Mouse (Mus musculus): ENCODE data around the gene Traf3ip3.

DNA sequence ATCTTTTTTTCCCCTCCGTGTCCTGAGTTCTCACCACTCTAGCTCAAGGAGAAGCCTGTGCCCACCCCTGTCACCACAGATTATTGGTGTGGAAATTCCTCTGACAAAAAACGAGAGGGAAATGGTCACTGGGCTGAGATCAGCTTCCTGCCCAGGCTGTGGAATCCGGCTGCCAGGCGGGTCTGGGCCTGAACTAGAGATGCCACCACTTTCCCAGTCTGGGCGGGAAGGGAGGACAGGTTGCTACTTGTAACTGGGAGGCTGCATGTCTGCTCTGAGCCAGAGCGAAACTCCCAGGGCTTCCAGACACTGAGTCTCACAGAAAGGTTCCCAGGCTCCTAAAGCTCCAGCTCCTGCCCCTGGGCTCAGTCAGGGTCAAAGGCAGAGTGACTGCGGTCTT is 60.4 kb downstream of the Traf3ip3 start:
- no peak for TF ChIP-seq CTCF (conservative IDR thresholded peaks at IDR 0.05 in 1 of 2, IDR thresholded peaks at IDR 0.05 in 1 of 2; ENCODE audit: low read depth in 2 of 2, low read length in 2 of 2)
- peak; percentile 94 for TF ChIP-seq TCF12 (IDR thresholded peaks at IDR 0.05; ENCODE audit: low read depth, low read length)
- peak; percentile 35; the same call in 1 of the 2 replicates for TF ChIP-seq HCFC1 (IDR thresholded peaks at IDR 0.05; ENCODE audit: low read depth, low read length)
- TF ChIP-seq POLR2A (IDR thresholded peaks at IDR 0.05; ENCODE audit: low read depth, low read length) = no peak; the same call in 1 of the 2 replicates
- no peak for TF ChIP-seq ZNF384 (IDR thresholded peaks at IDR 0.05; ENCODE audit: low read depth, low read length)
- TF ChIP-seq MAX (IDR thresholded peaks at IDR 0.05; ENCODE audit: low read length) = no peak
- TF ChIP-seq ZC3H11A (IDR thresholded peaks at IDR 0.05; ENCODE audit: low read depth, low read length) = no peak
- TF ChIP-seq MYC (IDR thresholded peaks at IDR 0.05; ENCODE audit: low read depth, low read length) = no peak
- TF ChIP-seq CHD2 (IDR thresholded peaks at IDR 0.05; ENCODE audit: low read length) = peak; percentile 60
- peak; percentile 11; the same call in 1 of the 2 replicates for TF ChIP-seq NRF1 (IDR thresholded peaks at IDR 0.05; ENCODE audit: low read depth, low read length)
- TF ChIP-seq RAD21 (IDR thresholded peaks at IDR 0.05; ENCODE audit: low read depth, low read length) = no peak
- TF ChIP-seq CHD1 (IDR thresholded peaks at IDR 0.05; ENCODE audit: low read depth, low read length) = peak; percentile 99
- no peak for TF ChIP-seq USF2 (conservative IDR thresholded peaks at IDR 0.05; ENCODE audit: low read depth, low read length)
